Mouse (Mus musculus): ENCODE measurements at regions not wholly inside any gene's neighbourhood (a gene's known extent, or its start where the extent isn't known, plus 50 kb on each side); places are given as distances from the start of the nearest gene placed in this dataset.
A peak's percentile ranks its signal among the peaks of the same experiment; 100 is the strongest.
"Not testable (repeated sequence)": the region's sequence is repeated elsewhere in the genome, so short reads cannot be mapped to it uniquely, and the experiment has no call there.

- H3K4me1 ChIP-seq (ENCODE audit: control insufficient read depth, insufficient read depth, low read length), result no peaks in the 10 kb centered on the region
- H3K9me3 ChIP-seq (ENCODE audit: control insufficient read depth, low read length), result no peaks in the 10 kb centered on the region
- DNase-seq (ENCODE audit: low spot score), result no peak
- H3K36me3 ChIP-seq (ENCODE audit: control insufficient read depth, insufficient read depth, low read length), result no peaks in the 10 kb centered on the region
- 73% methylated on average over 1 of the region's 1 CpGs for WGBS
- no peak overlapping the region for H3K4me2 ChIP-seq (ENCODE audit: low read depth, low read length)
- no peak overlapping the region for H3K9ac ChIP-seq (ENCODE audit: low read depth, low read length)
- no peak overlapping the region for H3K4me3 ChIP-seq (ENCODE audit: low read depth, low read length)
- H3K27ac ChIP-seq (replicated peaks; ENCODE audit: low read depth, low read length), result no peak overlapping the region
- no peak for ATAC-seq (ENCODE audit: low read depth)
- no peaks in the 10 kb centered on the region for H3K27me3 ChIP-seq (replicated peaks; ENCODE audit: control insufficient read depth, insufficient read depth, low read length)
Measured at GRCm38 (mm10) chr14:84610476-84610875, 167.1 kb downstream of the Pcdh17 start.

- Histone ChIP-seq H3K4me2 (ENCODE audit: low read depth, low read length) (no peak overlapping the region), H3K36me3 (ENCODE audit: control insufficient read depth, insufficient read depth, low read length) (no peaks in the 10 kb centered on the region), H3K27ac (replicated peaks; ENCODE audit: low read depth, low read length) (no peak overlapping the region), H3K9ac (ENCODE audit: low read depth, low read length) (no peak overlapping the region), H3K27me3 (replicated peaks; ENCODE audit: control insufficient read depth, insufficient read depth, low read length) (no peaks in the 10 kb centered on the region), H3K9me3 (ENCODE audit: control insufficient read depth, low read length) (no peaks in the 10 kb centered on the region), H3K4me3 (ENCODE audit: low read depth, low read length) (no peak overlapping the region), H3K4me1 (ENCODE audit: control insufficient read depth, insufficient read depth, low read length) (no peaks in the 10 kb centered on the region)
- ATAC-seq (ENCODE audit: low read depth) (no peak), DNase-seq (ENCODE audit: low spot score) (peak; percentile 34)
- 26% methylated on average over 4 of the region's 4 CpGs for WGBS
Measured at GRCm38 (mm10) chr14:84612551-84612950, 169.2 kb downstream of the Pcdh17 start.

- H3K4me2 ChIP-seq (ENCODE audit: low read depth, low read length), result no peak overlapping the region
- H3K36me3 ChIP-seq (ENCODE audit: control insufficient read depth, insufficient read depth, low read length), result no peaks in the 10 kb centered on the region
- H3K9ac ChIP-seq (ENCODE audit: low read depth, low read length), result no peak overlapping the region
- no peaks in the 10 kb centered on the region for H3K27me3 ChIP-seq (replicated peaks; ENCODE audit: control insufficient read depth, insufficient read depth, low read length)
- no peak for ATAC-seq (ENCODE audit: low read depth)
- DNase-seq (ENCODE audit: low spot score), result no peak
- no peaks in the 10 kb centered on the region for H3K9me3 ChIP-seq (ENCODE audit: control insufficient read depth, low read length)
- no peak overlapping the region for H3K4me3 ChIP-seq (ENCODE audit: low read depth, low read length)
- H3K27ac ChIP-seq (replicated peaks; ENCODE audit: low read depth, low read length), result no peak overlapping the region
- WGBS, result 56% methylated on average over 1 of the region's 1 CpGs
- no peaks in the 10 kb centered on the region for H3K4me1 ChIP-seq (ENCODE audit: control insufficient read depth, insufficient read depth, low read length)
Measured at GRCm38 (mm10) chr14:84645026-84645425, 201.7 kb downstream of the Pcdh17 start.

- Histone ChIP-seq H3K36me3 (ENCODE audit: control insufficient read depth, insufficient read depth, low read length) (no peaks in the 10 kb centered on the region), H3K4me2 (ENCODE audit: low read depth, low read length) (no peak overlapping the region), H3K9me3 (ENCODE audit: control insufficient read depth, low read length) (no peaks in the 10 kb centered on the region), H3K4me3 (ENCODE audit: low read depth, low read length) (no peak overlapping the region), H3K9ac (ENCODE audit: low read depth, low read length) (no peak overlapping the region), H3K27ac (replicated peaks; ENCODE audit: low read depth, low read length) (no peak overlapping the region), H3K4me1 (ENCODE audit: control insufficient read depth, insufficient read depth, low read length) (no peaks in the 10 kb centered on the region), H3K27me3 (replicated peaks; ENCODE audit: control insufficient read depth, insufficient read depth, low read length) (no peaks in the 10 kb centered on the region)
- DNase-seq (ENCODE audit: low spot score) (peak; percentile 11), ATAC-seq (ENCODE audit: low read depth) (no peak)
- WGBS, result 70% methylated on average over 3 of the region's 3 CpGs
Measured at GRCm38 (mm10) chr14:84645972-84646577, 202.7 kb downstream of the Pcdh17 start.

GRCm38 (mm10) chr14:84659206-84659775, 215.9 kb downstream of the Pcdh17 start:
- no peaks in the 10 kb centered on the region for H3K36me3 ChIP-seq (ENCODE audit: control insufficient read depth, insufficient read depth, low read length)
- 40% methylated on average over 6 of the region's 6 CpGs for WGBS
- H3K27ac ChIP-seq (replicated peaks; ENCODE audit: low read depth, low read length), result no peak overlapping the region
- no peak overlapping the region for H3K9ac ChIP-seq (ENCODE audit: low read depth, low read length)
- H3K4me1 ChIP-seq (ENCODE audit: control insufficient read depth, insufficient read depth, low read length), result no peaks in the 10 kb centered on the region
- no peak overlapping the region for H3K4me2 ChIP-seq (ENCODE audit: low read depth, low read length)
- no peaks in the 10 kb centered on the region for H3K27me3 ChIP-seq (replicated peaks; ENCODE audit: control insufficient read depth, insufficient read depth, low read length)
- no peak for DNase-seq (ENCODE audit: low spot score)
- H3K4me3 ChIP-seq (ENCODE audit: low read depth, low read length), result no peak overlapping the region
- ATAC-seq (ENCODE audit: low read depth), result no peak
- no peaks in the 10 kb centered on the region for H3K9me3 ChIP-seq (ENCODE audit: control insufficient read depth, low read length)

GRCm38 (mm10) chr14:84667685-84668084, 224.3 kb downstream of the Pcdh17 start:
- not testable (repeated sequence) for H3K9me3 ChIP-seq (ENCODE audit: control insufficient read depth, low read length); DNase-seq (ENCODE audit: low spot score); ATAC-seq (ENCODE audit: low read depth); H3K4me2 ChIP-seq (ENCODE audit: low read depth, low read length); H3K4me3 ChIP-seq (ENCODE audit: low read depth, low read length); H3K9ac ChIP-seq (ENCODE audit: low read depth, low read length); H3K36me3 ChIP-seq (ENCODE audit: control insufficient read depth, insufficient read depth, low read length); H3K27me3 ChIP-seq (replicated peaks; ENCODE audit: control insufficient read depth, insufficient read depth, low read length); H3K4me1 ChIP-seq (ENCODE audit: control insufficient read depth, insufficient read depth, low read length); H3K27ac ChIP-seq (replicated peaks; ENCODE audit: low read depth, low read length)
- 88% methylated on average over 2 of the region's 2 CpGs for WGBS

GRCm38 (mm10) chr14:84671678-84672472, 228.5 kb downstream of the Pcdh17 start:
- Histone ChIP-seq H3K9ac (ENCODE audit: low read depth, low read length) (no peak overlapping the region), H3K27ac (replicated peaks; ENCODE audit: low read depth, low read length) (no peak overlapping the region), H3K36me3 (ENCODE audit: control insufficient read depth, insufficient read depth, low read length) (no peaks in the 10 kb centered on the region), H3K4me1 (ENCODE audit: control insufficient read depth, insufficient read depth, low read length) (no peaks in the 10 kb centered on the region), H3K9me3 (ENCODE audit: control insufficient read depth, low read length) (no peaks in the 10 kb centered on the region), H3K4me2 (ENCODE audit: low read depth, low read length) (no peak overlapping the region), H3K27me3 (replicated peaks; ENCODE audit: control insufficient read depth, insufficient read depth, low read length) (no peaks in the 10 kb centered on the region), H3K4me3 (ENCODE audit: low read depth, low read length) (no peak overlapping the region)
- WGBS, result 58% methylated on average over 7 of the region's 7 CpGs
- no peak for ATAC-seq (ENCODE audit: low read depth)
- no peak for DNase-seq (ENCODE audit: low spot score)

- no peak for ATAC-seq (ENCODE audit: low read depth)
- Histone ChIP-seq H3K27ac (replicated peaks; ENCODE audit: low read depth, low read length) (no peak overlapping the region), H3K9ac (ENCODE audit: low read depth, low read length) (no peak overlapping the region), H3K36me3 (ENCODE audit: control insufficient read depth, insufficient read depth, low read length) (no peaks in the 10 kb centered on the region), H3K27me3 (replicated peaks; ENCODE audit: control insufficient read depth, insufficient read depth, low read length) (no peaks in the 10 kb centered on the region), H3K9me3 (ENCODE audit: control insufficient read depth, low read length) (no peaks in the 10 kb centered on the region), H3K4me3 (ENCODE audit: low read depth, low read length) (no peak overlapping the region), H3K4me2 (ENCODE audit: low read depth, low read length) (no peak overlapping the region), H3K4me1 (ENCODE audit: control insufficient read depth, insufficient read depth, low read length) (no peaks in the 10 kb centered on the region)
- no peak for DNase-seq (ENCODE audit: low spot score)
- WGBS, result 67% methylated on average over 3 of the region's 3 CpGs
Measured at GRCm38 (mm10) chr14:84686848-84687247, 243.5 kb downstream of the Pcdh17 start.
